Mouse (Mus musculus) liver, embryonic 16.5 days (tissue): ENCODE results near the gene Ddhd1. TPM values are rescaled to one million over a fixed set of nuclear protein-coding genes. Genes with fewer than 3 reads are reported as not detected.

Experiments
- ATAC-seq: fragments of 200-750 bp; cut with Nextera tagmentation; 2 replicates; pipeline ENCODE4 v1.8.0; 2017; ENCODE audit warnings: low read depth, mild to moderate bottlenecking, moderate number of reproducible peaks, moderate library complexity
- H3K27ac ChIP-seq: fragments of 300-500 bp; sonication (generic); 2 replicates; pipeline ENCODE4 v1.5.1; 2014; ENCODE audit warnings: mild to moderate bottlenecking, low read length
- H3K27me3 ChIP-seq: fragments of 300-500 bp; sonication (generic); 2 replicates; pipeline ENCODE4 v1.6.1; 2014; ENCODE audit warnings: low read depth, low read length, mixed read lengths; ENCODE audit not compliant: control insufficient read depth, insufficient read depth
- H3K36me3 ChIP-seq: fragments of 300-500 bp; sonication (generic); 2 replicates; pipeline ENCODE4 v1.6.1; 2014; ENCODE audit warnings: mild to moderate bottlenecking; ENCODE audit not compliant: control insufficient read depth, insufficient read depth
- H3K4me1 ChIP-seq: fragments of 300-500 bp; sonication (generic); 2 replicates; pipeline ENCODE4 v1.6.1; 2014; ENCODE audit warnings: low read depth, low read length, mixed read lengths; ENCODE audit not compliant: control insufficient read depth
- H3K4me2 ChIP-seq: fragments of 300-500 bp; sonication (generic); 2 replicates; pipeline ENCODE4 v1.6.1; 2014; ENCODE audit warnings: low read depth, low read length, mixed read lengths
- H3K4me3 ChIP-seq: fragments of 300-500 bp; sonication (generic); 2 replicates; pipeline ENCODE4 v1.5.1; 2014; ENCODE audit warnings: low read depth, mild to moderate bottlenecking, low read length
- H3K9ac ChIP-seq: fragments of 300-500 bp; sonication (generic); 2 replicates; pipeline ENCODE4 v1.6.1; 2014; ENCODE audit warnings: low read depth, low read length
- H3K9me3 ChIP-seq: fragments of 300-500 bp; sonication (generic); replicated peaks from 2 replicates; pipeline ENCODE4 v1.6.1; 2016; ENCODE audit warnings: low read length; ENCODE audit not compliant: control insufficient read depth
- WGBS: fragments of 180-500 bp; shearing (Covaris S2); extraction: QIAGEN DNeasy Blood & Tissue Kit; methylation state at CpG from one replicate; pipeline ENCODE4 v1.1.7; 2014; ENCODE audit not compliant: insufficient replicate concordance; 5-methylcytosine and 5-hydroxymethylcytosine counted together
- polyA plus RNA-seq: library from polyadenylated mRNA; unstranded; fragments of >200 nt; fragmentation: Nextera tagmentation; extraction: Ambion mirVana; gene quantifications from 2 replicates; pipeline ENCODE4 v1.2.1, GENCODE M21; 2015

The Ddhd1 gene
- polyA plus RNA-seq, 1 experiment from 2014 or later: 6.6 TPM

DNA sequence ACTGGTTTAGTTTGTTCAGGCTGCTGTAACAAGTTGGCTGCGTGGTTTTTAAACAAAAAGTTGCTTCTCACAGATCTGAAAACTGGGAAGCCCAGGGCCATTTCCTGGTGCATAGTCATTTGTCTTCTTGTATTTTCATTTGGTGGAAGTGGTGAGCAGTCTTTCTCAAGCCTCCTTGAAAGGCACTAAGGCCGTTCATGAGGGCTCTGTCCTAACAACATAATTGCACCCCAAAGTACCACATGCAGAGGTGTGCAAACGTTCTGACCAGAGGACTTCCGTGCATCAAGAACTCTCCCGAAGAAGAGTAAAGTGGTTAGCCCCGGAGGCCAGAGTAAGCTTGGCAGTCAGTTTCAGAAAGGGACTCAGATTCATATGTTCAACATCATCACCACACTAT is 18.8 kb upstream of the Ddhd1 start:
- ATAC-seq: no peak
- WGBS: 42% methylated on average over 6 of the region's 6 CpGs

DNA sequence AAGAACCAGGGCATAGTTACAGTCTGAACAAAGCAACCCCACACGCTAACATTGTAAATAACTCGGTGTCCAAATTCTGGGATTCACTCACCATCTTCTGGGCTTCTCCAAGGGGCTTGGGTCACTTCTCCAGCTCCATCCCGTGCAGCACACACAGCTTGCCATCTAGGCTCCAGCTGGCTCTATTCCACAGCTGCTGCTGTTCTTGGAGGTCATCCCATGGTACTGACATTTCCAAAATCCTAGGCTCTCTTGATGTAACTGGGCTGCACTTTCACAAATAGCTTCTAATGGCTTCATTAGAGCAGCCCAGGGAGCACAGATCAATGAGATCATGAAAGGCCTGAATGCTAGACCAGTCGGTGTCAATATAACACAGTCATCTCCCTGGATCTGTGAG is 10.4 kb upstream of the Ddhd1 start:
- 62% methylated on average over 4 of the region's 4 CpGs for WGBS
- Histone ChIP-seq H3K4me1 (no peaks in the 10 kb centered on the region), H3K27me3 (no peaks in the 10 kb centered on the region), H3K9ac (no peak overlapping the region), H3K36me3 (no peaks in the 10 kb centered on the region), H3K27ac (no peak overlapping the region), H3K4me2 (no peak overlapping the region), H3K9me3 (no peaks in the 10 kb centered on the region), H3K4me3 (no peak overlapping the region)
- ATAC-seq: no peak

More for the DNA sequence above, 18.8 kb upstream of the Ddhd1 start:
- H3K9me3 ChIP-seq: no peaks in the 10 kb centered on the region
- no peak overlapping the region for H3K9ac ChIP-seq
- no peaks in the 10 kb centered on the region for H3K4me1 ChIP-seq
- H3K4me2 ChIP-seq: no peak overlapping the region
- H3K4me3 ChIP-seq: no peak overlapping the region
- no peak overlapping the region for H3K27ac ChIP-seq
- H3K36me3 ChIP-seq: no peaks in the 10 kb centered on the region
- H3K27me3 ChIP-seq: no peaks in the 10 kb centered on the region

DNA sequence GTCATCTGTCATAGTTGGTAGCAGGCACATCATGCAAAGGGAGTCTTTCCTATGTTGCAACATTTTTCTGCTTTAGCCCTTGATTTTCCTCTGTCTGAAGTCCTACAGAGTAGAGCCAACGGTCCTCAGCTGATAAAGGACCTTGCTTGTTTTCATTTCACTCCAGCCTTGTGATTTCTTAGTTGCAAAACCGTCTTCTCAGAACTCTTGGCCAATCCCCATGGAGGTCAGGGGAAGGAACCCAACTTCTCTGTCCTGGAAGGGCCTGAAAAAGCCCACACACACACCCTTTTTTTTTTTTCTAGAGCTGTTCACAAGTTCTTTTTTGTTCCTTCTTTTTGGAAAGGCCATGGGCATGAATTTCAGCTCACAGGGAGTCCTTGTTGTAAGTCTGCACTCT is 9.3 kb upstream of the Ddhd1 start:
- Histone ChIP-seq H3K9me3 (no peaks in the 10 kb centered on the region), H3K4me2 (no peak overlapping the region), H3K4me3 (no peak overlapping the region), H3K27ac (no peak overlapping the region), H3K36me3 (no peaks in the 10 kb centered on the region), H3K4me1 (no peaks in the 10 kb centered on the region), H3K27me3 (no peaks in the 10 kb centered on the region), H3K9ac (no peak overlapping the region)
- peak; percentile 45; the same call in 1 of the 2 replicates for ATAC-seq
- 43% methylated on average over 2 of the region's 2 CpGs for WGBS

DNA sequence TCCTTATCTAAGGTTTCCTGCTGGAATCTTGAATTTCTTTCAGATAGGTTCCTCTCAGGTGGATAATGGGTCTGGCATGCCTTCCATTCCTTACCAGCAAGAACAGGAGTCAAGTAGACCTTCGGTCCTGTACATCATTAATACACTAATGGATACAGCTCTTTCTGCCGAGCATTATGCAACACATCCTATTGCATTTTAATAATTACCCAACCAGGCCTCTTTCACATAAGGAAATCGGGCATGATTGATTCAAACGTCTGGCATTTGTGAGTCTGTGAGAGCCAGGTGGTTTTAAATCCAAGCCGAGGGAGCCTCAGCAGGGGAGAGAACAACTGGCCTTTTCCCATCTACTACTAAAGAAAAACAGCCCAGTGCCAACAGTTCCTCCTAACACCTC is 3.6 kb upstream of the Ddhd1 start:
- H3K27ac ChIP-seq: no peak overlapping the region
- H3K4me2 ChIP-seq: no peak overlapping the region
- no peaks in the 10 kb centered on the region for H3K27me3 ChIP-seq
- no peak overlapping the region for H3K4me3 ChIP-seq
- 46% methylated on average over 5 of the region's 5 CpGs for WGBS
- H3K4me1 ChIP-seq: peaks cover 14% of the 10 kb centered on the region
- H3K36me3 ChIP-seq: no peaks in the 10 kb centered on the region
- H3K9ac ChIP-seq: no peak overlapping the region
- ATAC-seq: no peak
- H3K9me3 ChIP-seq: no peaks in the 10 kb centered on the region

DNA sequence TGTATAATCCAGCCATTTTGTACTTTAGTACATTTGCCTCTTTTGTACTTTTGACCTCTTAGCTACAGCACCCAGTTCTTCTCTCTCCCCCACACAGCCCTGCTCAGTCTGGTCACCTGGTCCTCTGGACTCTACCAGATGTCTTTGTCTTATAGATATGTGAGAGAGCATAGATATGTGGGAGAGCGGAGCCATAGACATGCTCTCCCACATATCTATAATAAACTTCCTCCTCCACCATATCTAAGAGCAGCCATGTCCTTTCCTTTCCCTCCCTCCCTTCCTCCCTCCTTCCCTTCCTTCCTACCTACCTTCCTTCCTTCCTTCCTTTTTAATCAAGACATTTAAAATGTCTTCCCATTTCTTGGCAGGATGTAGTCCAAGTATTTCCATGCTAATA is 2.4 kb upstream of the Ddhd1 start:
- Histone ChIP-seq H3K4me1 (peaks cover 25% of the 10 kb centered on the region), H3K4me2 (no peak overlapping the region), H3K27ac (no peak overlapping the region), H3K9ac (no peak overlapping the region), H3K9me3 (no peaks in the 10 kb centered on the region), H3K36me3 (no peaks in the 10 kb centered on the region), H3K4me3 (no peak overlapping the region), H3K27me3 (no peaks in the 10 kb centered on the region)
- ATAC-seq: no peak
- 32% methylated on average over 1 of the region's 1 CpGs for WGBS

DNA sequence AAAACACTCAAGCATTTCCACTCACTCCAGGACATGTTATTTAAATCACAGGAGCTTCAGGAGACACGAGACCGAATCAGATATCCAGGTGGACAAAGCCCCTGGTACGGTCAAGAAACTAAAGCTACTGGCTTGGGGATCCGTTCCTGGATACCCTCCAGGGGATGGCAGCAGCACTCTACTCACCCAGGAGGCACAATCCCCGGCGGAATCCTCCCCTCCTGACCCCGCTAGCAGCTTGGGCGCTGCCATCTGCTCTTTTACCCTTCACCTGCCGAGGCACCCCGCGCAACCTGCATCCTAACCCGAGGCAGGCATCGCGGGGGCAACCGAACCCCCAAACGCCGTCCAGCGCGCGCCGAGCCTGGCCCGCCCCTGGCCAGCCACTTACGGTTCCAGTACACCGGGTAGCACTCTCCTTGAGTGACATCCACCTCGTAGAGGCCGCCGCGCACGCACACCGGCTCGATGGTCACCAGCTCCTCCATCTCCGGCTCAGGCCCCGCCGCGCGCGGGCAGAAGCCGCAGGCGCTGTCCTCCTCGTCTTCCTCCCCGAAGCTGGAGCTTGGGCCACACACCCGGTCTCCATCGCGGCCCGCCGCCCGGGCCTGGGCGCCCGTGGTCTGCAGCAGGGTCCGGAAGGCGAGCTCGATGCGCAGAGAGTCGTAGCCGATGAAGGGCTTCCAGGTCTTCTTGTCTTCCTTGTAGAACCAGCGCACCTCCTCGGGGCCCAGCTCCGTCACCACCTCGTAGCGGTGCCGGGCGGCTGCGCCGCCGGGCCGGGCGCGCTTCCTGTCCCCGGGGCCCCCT is 907 bp downstream of the Ddhd1 start:
- Histone ChIP-seq H3K4me1 (peaks cover 55% of the 10 kb centered on the region), H3K4me2 (peak overlapping the region; percentile 84), H3K36me3 (no peaks in the 10 kb centered on the region), H3K27me3 (no peaks in the 10 kb centered on the region), H3K9ac (peak overlapping the region; percentile 97), H3K27ac (peak overlapping the region; percentile 95), H3K4me3 (peak overlapping the region; percentile 82), H3K9me3 (no peaks in the 10 kb centered on the region)
- ATAC-seq: peak; percentile 11
- WGBS: under 1% methylated on average over 69 of the region's 69 CpGs

DNA sequence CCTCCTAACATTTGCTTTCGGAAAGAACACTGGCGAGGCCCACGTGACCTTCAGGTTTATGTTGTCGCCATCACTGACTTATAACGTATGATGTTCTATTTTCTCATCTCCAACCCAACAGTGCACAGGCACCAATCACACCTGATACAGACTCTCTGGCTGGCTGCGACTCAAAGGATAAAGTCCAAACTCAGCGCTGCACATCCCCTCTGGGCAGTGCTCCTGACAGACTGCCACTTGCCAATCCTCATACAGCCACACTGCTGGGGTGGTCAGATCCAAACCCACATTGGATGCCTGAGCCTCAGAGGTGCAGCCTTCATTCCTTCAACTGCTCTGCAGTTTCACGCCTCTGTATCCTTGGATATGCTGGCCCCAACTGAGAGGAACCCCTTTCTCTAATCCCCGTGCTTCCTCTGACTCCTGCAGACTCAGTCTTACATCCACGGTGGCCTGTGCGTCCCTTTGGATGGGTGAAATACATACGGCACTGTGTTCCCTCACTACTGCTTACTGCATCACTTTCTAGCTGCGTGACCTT is 3.0 kb downstream of the Ddhd1 start:
- Histone ChIP-seq H3K4me3 (peak overlapping the region; percentile 82), H3K9ac (peak overlapping the region; percentile 97), H3K27ac (peak overlapping the region; percentile 92), H3K27me3 (no peaks in the 10 kb centered on the region), H3K4me2 (peak overlapping the region; percentile 84), H3K9me3 (no peaks in the 10 kb centered on the region), H3K36me3 (peaks cover 2% of the 10 kb centered on the region; the same call in 1 of the 2 replicates), H3K4me1 (peaks cover 69% of the 10 kb centered on the region)
- no peak for ATAC-seq
- 82% methylated on average over 13 of the region's 13 CpGs for WGBS

DNA sequence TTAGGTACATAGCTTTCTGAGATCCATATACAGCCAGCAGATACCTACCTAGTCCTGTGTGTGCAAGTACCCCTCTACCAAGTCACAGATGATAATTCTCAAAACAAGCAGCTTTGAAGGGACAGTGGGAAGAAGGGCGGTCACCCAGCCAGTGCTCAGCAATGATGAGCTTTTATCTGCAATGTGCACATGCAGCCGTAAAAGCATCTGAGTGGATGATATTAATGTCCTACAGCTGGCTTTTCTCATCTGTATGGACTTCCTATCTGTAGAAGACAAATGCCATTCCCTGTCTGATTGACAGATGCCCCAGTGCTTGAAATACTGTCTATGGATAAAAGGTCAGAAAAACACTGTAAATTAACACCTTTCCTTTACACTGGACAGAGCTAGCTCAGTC is 4.2 kb downstream of the Ddhd1 start:
- Histone ChIP-seq H3K36me3 (peaks cover 2% of the 10 kb centered on the region; the same call in 1 of the 2 replicates), H3K4me1 (peaks cover 70% of the 10 kb centered on the region), H3K27me3 (no peaks in the 10 kb centered on the region), H3K9me3 (no peaks in the 10 kb centered on the region), H3K4me2 (peak overlapping the region; percentile 84), H3K27ac (peak overlapping the region; percentile 92), H3K4me3 (peak overlapping the region; percentile 82), H3K9ac (peak overlapping the region; percentile 42)
- peak; percentile 77 for ATAC-seq
- WGBS: 20% methylated on average over 2 of the region's 2 CpGs
